Mouse (Mus musculus): ENCODE results near the gene Ank2. TPM values are rescaled to one million over a fixed set of nuclear protein-coding genes. Genes with fewer than 3 reads are reported as not detected.
"Not testable (repeated sequence)": the region's sequence is repeated elsewhere in the genome, so short reads cannot be mapped to it uniquely, and the experiment has no call there.

Ank2 gene
- polyA plus RNA-seq, 1 experiment: 423 TPM

DNA sequence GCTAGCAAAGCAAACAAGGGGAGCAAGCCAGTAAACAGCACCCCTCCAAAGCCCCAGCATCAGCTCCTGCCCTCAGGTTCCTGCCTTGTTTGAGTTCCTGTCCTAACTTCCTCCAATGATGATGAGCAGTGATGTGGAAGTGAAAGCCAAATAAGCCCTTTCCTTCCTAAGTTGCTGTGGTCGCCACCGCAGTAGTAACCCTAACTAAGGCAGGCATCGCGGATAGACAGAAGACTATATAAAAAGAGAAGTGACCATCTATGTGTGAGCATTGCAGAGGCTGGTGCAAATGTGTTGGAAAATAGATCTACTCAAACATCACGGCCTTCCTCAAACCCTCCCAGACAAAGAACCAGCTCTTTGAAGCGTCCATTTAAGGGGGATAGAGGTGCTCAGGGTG lies 167.6 kb downstream of the Ank2 start:
- no peak overlapping the region for H3K27ac ChIP-seq (ENCODE audit: insufficient read depth, low read depth, low read length)
- no peaks in the 10 kb centered on the region; the same call in 1 of the 2 replicates for H3K4me1 ChIP-seq (ENCODE audit: control insufficient read depth, insufficient read depth, low read length)
- no peak for TF ChIP-seq CTCF (IDR thresholded peaks at IDR 0.05; ENCODE audit: insufficient read depth, low read depth, low read length)
- no peak for TF ChIP-seq POLR2A (IDR thresholded peaks at IDR 0.05; ENCODE audit: insufficient read depth, low read depth, low read length)
- WGBS: 93% methylated on average over 6 of the region's 6 CpGs
- no peak overlapping the region for H3K4me3 ChIP-seq (ENCODE audit: insufficient read depth, low read depth, low read length)

GRCm38 (mm10) chr3:127326355-127326754 lies 172.8 kb downstream of the Ank2 start:
- TF ChIP-seq CTCF (IDR thresholded peaks at IDR 0.05; ENCODE audit: insufficient read depth, low read depth, low read length): no peak
- WGBS: 89% methylated on average over 8 of the region's 8 CpGs
- H3K27ac ChIP-seq (ENCODE audit: insufficient read depth, low read depth, low read length): no peak overlapping the region
- no peak overlapping the region for H3K4me3 ChIP-seq (ENCODE audit: insufficient read depth, low read depth, low read length)
- no peaks in the 10 kb centered on the region for H3K4me1 ChIP-seq (ENCODE audit: control insufficient read depth, insufficient read depth, low read length)

GRCm38 (mm10) chr3:127322870-127323269 lies 176.3 kb downstream of the Ank2 start:
- Histone ChIP-seq H3K4me3 (ENCODE audit: insufficient read depth, low read depth, low read length) (no peak overlapping the region), H3K4me1 (ENCODE audit: control insufficient read depth, insufficient read depth, low read length) (no peaks in the 10 kb centered on the region), H3K27ac (ENCODE audit: insufficient read depth, low read depth, low read length) (no peak overlapping the region)
- TF ChIP-seq POLR2A (IDR thresholded peaks at IDR 0.05; ENCODE audit: insufficient read depth, low read depth, low read length) (no peak), CTCF (IDR thresholded peaks at IDR 0.05; ENCODE audit: insufficient read depth, low read depth, low read length) (no peak)

GRCm38 (mm10) chr3:127321645-127322044 lies 177.5 kb downstream of the Ank2 start:
- no peak overlapping the region for H3K27ac ChIP-seq (ENCODE audit: insufficient read depth, low read depth, low read length)
- H3K4me1 ChIP-seq (ENCODE audit: control insufficient read depth, insufficient read depth, low read length): no peaks in the 10 kb centered on the region
- 82% methylated on average over 5 of the region's 5 CpGs for WGBS
- no peak for TF ChIP-seq CTCF (IDR thresholded peaks at IDR 0.05; ENCODE audit: insufficient read depth, low read depth, low read length)
- no peak for TF ChIP-seq POLR2A (IDR thresholded peaks at IDR 0.05; ENCODE audit: insufficient read depth, low read depth, low read length)
- no peak overlapping the region for H3K4me3 ChIP-seq (ENCODE audit: insufficient read depth, low read depth, low read length)

DNA sequence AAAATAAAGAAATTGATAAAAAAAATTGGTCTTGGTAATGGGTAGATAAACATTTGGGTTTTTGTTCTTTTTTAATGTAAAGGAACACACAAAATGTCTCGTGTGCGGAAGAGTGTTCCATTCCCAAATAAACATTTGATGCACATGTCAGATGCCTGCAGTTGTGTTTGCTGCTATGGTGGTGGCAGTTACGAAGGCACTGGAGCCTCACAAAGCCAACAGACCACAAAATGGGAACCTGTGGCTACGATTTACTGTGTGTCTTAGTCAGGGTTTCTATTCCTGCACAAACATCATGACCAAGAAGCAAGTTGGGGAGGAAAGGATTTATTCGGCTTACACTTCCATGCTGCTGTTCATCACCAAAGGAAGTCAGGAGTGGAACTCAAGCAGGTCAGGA lies 178.1 kb downstream of the Ank2 start:
- 90% methylated on average over 5 of the region's 5 CpGs for WGBS
- H3K4me1 ChIP-seq (ENCODE audit: control insufficient read depth, insufficient read depth, low read length); H3K27ac ChIP-seq (ENCODE audit: insufficient read depth, low read depth, low read length); H3K4me3 ChIP-seq (ENCODE audit: insufficient read depth, low read depth, low read length): not testable (repeated sequence)

DNA sequence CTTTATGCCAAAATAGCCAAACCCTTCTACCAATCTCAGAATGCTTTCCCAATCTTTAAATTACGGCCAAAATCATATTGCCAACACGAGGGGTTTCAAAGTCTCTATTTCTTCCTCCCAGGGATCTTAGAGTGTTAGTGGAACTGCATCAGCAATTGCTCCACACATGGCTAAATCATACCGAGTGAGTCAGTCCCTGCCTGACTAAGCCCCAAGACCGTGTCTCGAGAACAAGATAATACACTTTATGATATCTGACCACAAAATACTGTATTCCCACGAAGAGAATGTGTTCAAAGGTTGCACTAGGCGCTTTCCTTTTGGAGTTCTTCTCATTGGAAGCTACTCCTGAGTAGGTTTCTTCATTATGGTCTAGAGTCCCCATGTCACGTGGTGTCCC lies 178.8 kb downstream of the Ank2 start:
- TF ChIP-seq CTCF (IDR thresholded peaks at IDR 0.05; ENCODE audit: insufficient read depth, low read depth, low read length) (no peak), POLR2A (IDR thresholded peaks at IDR 0.05; ENCODE audit: insufficient read depth, low read depth, low read length) (no peak)
- H3K4me1 ChIP-seq (ENCODE audit: control insufficient read depth, insufficient read depth, low read length): no peaks in the 10 kb centered on the region
- no peak overlapping the region for H3K27ac ChIP-seq (ENCODE audit: insufficient read depth, low read depth, low read length)
- H3K4me3 ChIP-seq (ENCODE audit: insufficient read depth, low read depth, low read length): no peak overlapping the region
- WGBS: 84% methylated on average over 8 of the region's 8 CpGs

DNA sequence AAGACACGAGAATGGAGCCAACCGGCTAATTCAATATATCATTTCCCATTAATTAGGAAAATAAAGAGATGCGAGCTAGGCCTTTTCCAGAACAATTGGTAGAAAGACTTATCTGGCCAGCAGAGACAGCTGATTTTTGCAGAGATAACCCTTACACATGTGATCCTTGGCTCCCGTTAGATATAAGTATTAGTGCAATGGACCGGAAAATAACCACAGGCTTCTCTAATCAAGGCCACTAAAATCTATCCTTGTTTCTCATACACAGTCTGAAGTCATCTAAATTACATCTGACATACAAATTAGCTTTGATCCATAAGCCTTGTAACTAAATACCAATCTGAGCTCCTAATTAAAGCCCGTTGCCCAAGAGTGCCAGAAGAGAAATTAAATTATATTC lies 181.5 kb downstream of the Ank2 start:
- 71% methylated on average over 6 of the region's 6 CpGs for WGBS
- no peak overlapping the region for H3K27ac ChIP-seq (ENCODE audit: insufficient read depth, low read depth, low read length)
- H3K4me1 ChIP-seq (ENCODE audit: control insufficient read depth, insufficient read depth, low read length): no peaks in the 10 kb centered on the region
- H3K4me3 ChIP-seq (ENCODE audit: insufficient read depth, low read depth, low read length): no peak overlapping the region
- no peak for TF ChIP-seq POLR2A (IDR thresholded peaks at IDR 0.05; ENCODE audit: insufficient read depth, low read depth, low read length)
- TF ChIP-seq CTCF (IDR thresholded peaks at IDR 0.05; ENCODE audit: insufficient read depth, low read depth, low read length): no peak

GRCm38 (mm10) chr3:127316717-127317116 lies 182.4 kb downstream of the Ank2 start:
- 99% methylated on average over 2 of the region's 2 CpGs for WGBS

DNA sequence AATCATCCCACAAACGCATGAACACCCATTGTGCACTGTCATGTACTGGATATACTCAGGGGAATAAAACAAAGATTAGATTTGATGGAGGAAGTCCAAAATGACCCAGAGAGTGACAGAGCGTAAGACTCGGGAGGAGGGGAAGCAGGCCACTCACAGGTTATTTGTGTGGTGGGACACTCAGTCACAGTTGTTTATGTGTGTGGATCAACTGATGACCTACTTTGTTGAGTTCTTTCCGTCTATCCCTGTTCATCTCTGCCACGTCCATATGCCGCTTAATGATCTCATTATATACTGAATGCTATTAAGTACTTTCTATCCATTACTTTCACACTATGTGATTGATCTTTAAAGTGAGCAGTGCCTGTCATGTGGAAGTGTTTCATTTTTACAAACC lies 187.6 kb downstream of the Ank2 start:
- no peak overlapping the region for H3K27ac ChIP-seq (ENCODE audit: insufficient read depth, low read depth, low read length)
- no peak for TF ChIP-seq POLR2A (IDR thresholded peaks at IDR 0.05; ENCODE audit: insufficient read depth, low read depth, low read length)
- TF ChIP-seq CTCF (IDR thresholded peaks at IDR 0.05; ENCODE audit: insufficient read depth, low read depth, low read length): no peak
- no peak overlapping the region for H3K4me3 ChIP-seq (ENCODE audit: insufficient read depth, low read depth, low read length)
- 85% methylated on average over 6 of the region's 6 CpGs for WGBS
- H3K4me1 ChIP-seq (ENCODE audit: control insufficient read depth, insufficient read depth, low read length): no peaks in the 10 kb centered on the region

More at GRCm38 (mm10) chr3:127316717-127317116, 182.4 kb downstream of the Ank2 start:
- Histone ChIP-seq H3K4me1 (ENCODE audit: control insufficient read depth, insufficient read depth, low read length) (no peaks in the 10 kb centered on the region), H3K27ac (ENCODE audit: insufficient read depth, low read depth, low read length) (no peak overlapping the region), H3K4me3 (ENCODE audit: insufficient read depth, low read depth, low read length) (no peak overlapping the region)
- TF ChIP-seq POLR2A (IDR thresholded peaks at IDR 0.05; ENCODE audit: insufficient read depth, low read depth, low read length): no peak
- no peak for TF ChIP-seq CTCF (IDR thresholded peaks at IDR 0.05; ENCODE audit: insufficient read depth, low read depth, low read length)

- no peak overlapping the region for H3K4me3 ChIP-seq (ENCODE audit: insufficient read depth, low read depth, low read length)
- TF ChIP-seq CTCF (IDR thresholded peaks at IDR 0.05; ENCODE audit: insufficient read depth, low read depth, low read length) (no peak), POLR2A (IDR thresholded peaks at IDR 0.05; ENCODE audit: insufficient read depth, low read depth, low read length) (no peak)
- 72% methylated on average over 3 of the region's 3 CpGs for WGBS
- no peaks in the 10 kb centered on the region for H3K4me1 ChIP-seq (ENCODE audit: control insufficient read depth, insufficient read depth, low read length)
- no peak overlapping the region for H3K27ac ChIP-seq (ENCODE audit: insufficient read depth, low read depth, low read length)
Measured at GRCm38 (mm10) chr3:127310079-127310478, 189.1 kb downstream of the Ank2 start.
